Mouse (Mus musculus) T-cell, adult 2 months (primary cell): ENCODE data around the gene Cyp2c39.
"Not testable (repeated sequence)": the region's sequence is repeated elsewhere in the genome, so short reads cannot be mapped to it uniquely, and the experiment has no call there.

Experiments used
- DNase-seq: peaks from one replicate; pipeline ENCODE4 v3.0.0; 2022; ENCODE audit warnings: low spot score

The Cyp2c39 gene

GRCm38 (mm10) chr19:39510534-39510933 is at the start of gene Cyp2c39:
Gene Cyp2c39, plus strand, starts transcription at chr19:39510862.
- DNase-seq = no peak

- DNase-seq = no peak
Observed at GRCm38 (mm10) chr19:39462941-39463340, 47.7 kb upstream of the Cyp2c39 start, which contains the start of gene Cyp2c38. Gene Cyp2c38, minus strand, starts transcription at chr19:39463075.

GRCm38 (mm10) chr19:39463923-39464322 is 46.7 kb upstream of the Cyp2c39 start:
- DNase-seq = no peak

- not testable (repeated sequence) for DNase-seq
Observed at GRCm38 (mm10) chr19:39483961-39484360, 26.7 kb upstream of the Cyp2c39 start.

GRCm38 (mm10) chr19:39506341-39506740 is 4.3 kb upstream of the Cyp2c39 start:
- no peak for DNase-seq

- DNase-seq = no peak
Observed at GRCm38 (mm10) chr19:39509533-39509932, 1.1 kb upstream of the Cyp2c39 start.
